Comparison of ENCODE assay signal across 8 mouse cellular contexts in genomic region chr12:10589537-10589936, GRCm38 (mm10).
DNase-seq lines count a peak whose midpoint lies in the region; ATAC-seq and TF ChIP-seq lines count a peak whose summit lies in the region.

No protein-coding gene starts in this region.

- no peak for ATAC-seq in liver, embryonic 14.5 days (ENCODE audit: insufficient read depth)
- ATAC-seq in neural tube, embryonic 14.5 days (ENCODE audit: low read depth): peak; percentile 93

- TF ChIP-seq POLR2A in brain, embryonic 14.5 days (IDR thresholded peaks at IDR 0.05; ENCODE audit: borderline replicate concordance, extremely low read depth, insufficient read depth, insufficient read length, poor library complexity, severe bottlenecking): no peak
- no peak for TF ChIP-seq POLR2A in embryonic fibroblast, embryonic 13.5 days (IDR thresholded peaks at IDR 0.05; ENCODE audit: low read depth, low read length)

- no peak overlapping the region for H3K4me2 ChIP-seq in liver, embryonic 14.5 days (ENCODE audit: low read depth)
- H3K4me2 ChIP-seq in neural tube, embryonic 14.5 days (ENCODE audit: low read depth, low read length): no peak overlapping the region

- peak; percentile 89 for DNase-seq in brain, embryonic 14.5 days (ENCODE audit: low read depth)
- DNase-seq in heart, postnatal 14 days: peak; percentile 45 to 68
- DNase-seq in kidney, postnatal 36 days: peak; percentile 63 to 75
- DNase-seq in liver, embryonic 14.5 days (ENCODE audit: low read depth in 3 of 3, low spot score in 3 of 3): peak; percentile 3 to 9 (median 7)
- DNase-seq in thymus, postnatal 4 days: peak; percentile 47

- WGBS in liver, embryonic 14.5 days (ENCODE audit: insufficient replicate concordance): 30% methylated on average over 8 of the region's 8 CpGs
- 37% methylated on average over 8 of the region's 8 CpGs for WGBS in neural tube, embryonic 14.5 days

- intact Hi-C loops in heart, postnatal 14 days (cut with DNase I): loop anchor here (2.0 to 5.0 kb wide), 2 partner anchors 1019 to 1537 kb away; partner anchors contain the start of gene Osr1

- no peaks in the 10 kb centered on the region for H3K9me3 ChIP-seq in E14TG2a.4 (ENCODE audit: low read length)
- H3K9me3 ChIP-seq in liver, embryonic 14.5 days (ENCODE audit: control insufficient read depth, low read length): no peaks in the 10 kb centered on the region
- H3K9me3 ChIP-seq in neural tube, embryonic 14.5 days (ENCODE audit: control insufficient read depth, low read length): no peaks in the 10 kb centered on the region

- no peaks in the 10 kb centered on the region for H3K36me3 ChIP-seq in E14TG2a.4 (ENCODE audit: insufficient read depth, low read length)
- no peaks in the 10 kb centered on the region for H3K36me3 ChIP-seq in liver, embryonic 14.5 days (replicated peaks; ENCODE audit: control insufficient read depth, insufficient read depth, low read depth)
- H3K36me3 ChIP-seq in neural tube, embryonic 14.5 days (ENCODE audit: control insufficient read depth, insufficient read depth, low read length): no peaks in the 10 kb centered on the region

- no peak overlapping the region for H3K9ac ChIP-seq in liver, embryonic 14.5 days (replicated peaks)
- H3K9ac ChIP-seq in neural tube, embryonic 14.5 days (replicated peaks; ENCODE audit: low read depth, low read length): no peak overlapping the region

- 0 out of 2 replicates have a peak overlapping the region, but pooled peaks have one; percentile 7 for H3K27ac ChIP-seq in embryonic fibroblast, embryonic 13.5 days (ENCODE audit: insufficient read depth, low read length)
- H3K27ac ChIP-seq in liver, embryonic 14.5 days: no peak overlapping the region
- no peak overlapping the region for H3K27ac ChIP-seq in neural tube, embryonic 14.5 days (ENCODE audit: low read depth, low read length)

- H3K4me3 ChIP-seq in E14TG2a.4 (replicated peaks; ENCODE audit: low read length): no peak overlapping the region
- H3K4me3 ChIP-seq in embryonic fibroblast, embryonic 13.5 days (ENCODE audit: insufficient read depth, low read length): no peak overlapping the region
- no peak overlapping the region for H3K4me3 ChIP-seq in liver, embryonic 14.5 days (ENCODE audit: insufficient read depth in 1 of 2, low read depth in 2 of 2, low read length in 2 of 2)
- no peak overlapping the region for H3K4me3 ChIP-seq in neural tube, embryonic 14.5 days (ENCODE audit: low read depth, low read length)

- peak; percentile 81 for TF ChIP-seq CTCF in E14TG2a.4 (conservative IDR thresholded peaks at IDR 0.05; ENCODE audit: low read length)
- TF ChIP-seq CTCF in brain, embryonic 14.5 days (IDR thresholded peaks at IDR 0.05; ENCODE audit: borderline replicate concordance, extremely low read depth, insufficient read depth, insufficient read length): peak; percentile 77; the same call in 1 of the 2 replicates
- no peak for TF ChIP-seq CTCF in embryonic fibroblast, embryonic 13.5 days (IDR thresholded peaks at IDR 0.05; ENCODE audit: borderline replicate concordance, insufficient read depth, low read length)
- TF ChIP-seq CTCF in liver, embryonic 14.5 days (IDR thresholded peaks at IDR 0.05; ENCODE audit: low read depth): peak; percentile 82

- peaks cover 4% of the 10 kb centered on the region; the same call in 1 of the 2 replicates for H3K4me1 ChIP-seq in E14TG2a.4 (replicated peaks; ENCODE audit: low read depth, low read length)
- H3K4me1 ChIP-seq in embryonic fibroblast, embryonic 13.5 days (ENCODE audit: control insufficient read depth, insufficient read depth, low read length): peaks cover 3% of the 10 kb centered on the region; the same call in 1 of the 2 replicates
- no peaks in the 10 kb centered on the region for H3K4me1 ChIP-seq in liver, embryonic 14.5 days (replicated peaks; ENCODE audit: control insufficient read depth in 2 of 2, insufficient read depth in 2 of 2, low read length in 1 of 2)
- H3K4me1 ChIP-seq in neural tube, embryonic 14.5 days (ENCODE audit: control insufficient read depth, insufficient read depth, low read length): no peaks in the 10 kb centered on the region

- TF ChIP-seq EP300 in liver, embryonic 14.5 days (IDR thresholded peaks at IDR 0.05; ENCODE audit: low read depth): no peak

- no peaks in the 10 kb centered on the region for H3K27me3 ChIP-seq in E14TG2a.4 (ENCODE audit: insufficient read depth, low read length)
- no peaks in the 10 kb centered on the region for H3K27me3 ChIP-seq in liver, embryonic 14.5 days (ENCODE audit: control insufficient read depth, insufficient read depth, low read length)
- H3K27me3 ChIP-seq in neural tube, embryonic 14.5 days (ENCODE audit: control insufficient read depth, insufficient read depth, low read length): no peaks in the 10 kb centered on the region

Comparison
In these comparisons a context has a peak if more than half of its experiments do, and no peak if none do; other contexts are left out.
1. DNase-seq: peak in every context shown above with its lines; median percentile 89 in brain, embryonic 14.5 days; 69 in kidney, postnatal 36 days; 56 in heart, postnatal 14 days; 47 in thymus, postnatal 4 days; 7 in liver, embryonic 14.5 days.